Mouse (Mus musculus) stomach, embryonic 15.5 days (tissue): ENCODE measurements around the gene Cyp46a1. TPM values are rescaled to one million over a fixed set of nuclear protein-coding genes. Genes with fewer than 3 reads are reported as not detected.

ENCODE experiments used
- ATAC-seq: fragments of 200-750 bp; cut with Nextera tagmentation; 2 replicates; pipeline ENCODE4 v1.8.0; 2017; ENCODE audit warnings: low read depth, moderate number of reproducible peaks, moderate TSS enrichment; ENCODE audit not compliant: insufficient read depth, low FRiP score
- H3K27ac ChIP-seq: fragments of 300-500 bp; sonication (generic); 2 replicates; pipeline ENCODE4 v1.5.1; 2015; ENCODE audit warnings: mild to moderate bottlenecking, inconsistent platforms
- H3K27me3 ChIP-seq: fragments of 300-500 bp; sonication (generic); replicated peaks from 2 replicates; pipeline ENCODE4 v1.6.1; 2015; ENCODE audit warnings: inconsistent platforms
- H3K36me3 ChIP-seq: fragments of 300-500 bp; sonication (generic); 2 replicates; pipeline ENCODE4 v1.6.1; 2015; ENCODE audit warnings: inconsistent platforms
- H3K4me1 ChIP-seq: fragments of 300-500 bp; sonication (generic); 2 replicates; pipeline ENCODE4 v1.6.1; 2015; ENCODE audit warnings: inconsistent platforms
- H3K4me2 ChIP-seq: fragments of 300-500 bp; sonication (generic); 2 replicates; pipeline ENCODE4 v1.6.1; 2015; ENCODE audit warnings: mild to moderate bottlenecking, inconsistent platforms
- H3K4me3 ChIP-seq: fragments of 300-500 bp; sonication (generic); replicated peaks from 2 replicates; pipeline ENCODE4 v1.5.1; 2015; ENCODE audit warnings: inconsistent platforms
- H3K9ac ChIP-seq: fragments of 300-500 bp; sonication (generic); 2 replicates; pipeline ENCODE4 v1.6.1; 2015; ENCODE audit warnings: inconsistent platforms
- H3K9me3 ChIP-seq: fragments of 300-500 bp; sonication (generic); 2 replicates; pipeline ENCODE4 v1.6.1; 2016; ENCODE audit warnings: inconsistent platforms
- WGBS: fragments of 180-500 bp; shearing (Covaris S2); methylation state at CpG from one replicate; pipeline ENCODE4 v1.1.7; 2015; 5-methylcytosine and 5-hydroxymethylcytosine counted together
- polyA plus RNA-seq: library from polyadenylated mRNA; unstranded; fragments of >200 nt; fragmentation: Nextera tagmentation; extraction: Ambion mirVana; gene quantifications from 2 replicates; pipeline ENCODE4 v1.2.1, GENCODE M21; 2015

Cyp46a1 gene
- polyA plus RNA-seq, 1 experiment from 2014 or later, result 8.4 TPM

DNA sequence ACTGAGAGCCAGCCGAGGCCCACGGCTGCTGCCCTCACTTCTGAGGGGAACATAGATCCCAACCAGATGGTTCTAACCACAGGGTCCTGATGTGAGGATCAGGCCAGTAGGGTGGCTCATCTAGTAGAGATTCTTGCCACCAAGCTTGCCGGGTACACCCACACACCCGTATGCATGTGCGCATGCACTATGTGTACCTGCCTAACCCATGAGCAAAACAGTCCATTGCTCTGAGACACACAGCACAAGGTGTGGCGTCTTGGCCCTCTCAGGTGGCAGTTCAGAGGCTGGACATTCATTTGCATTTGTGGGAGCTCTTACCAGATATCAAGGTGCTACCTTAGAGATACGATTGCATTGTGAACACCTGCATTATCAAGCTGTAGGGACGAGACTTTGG lies 14.0 kb downstream of the Cyp46a1 start:
- no peaks in the 10 kb centered on the region for H3K9me3 ChIP-seq
- no peak overlapping the region for H3K9ac ChIP-seq
- no peaks in the 10 kb centered on the region for H3K36me3 ChIP-seq
- 72% methylated on average over 8 of the region's 8 CpGs for WGBS
- no peak overlapping the region for H3K27ac ChIP-seq
- ATAC-seq, result no peak
- peaks cover 10% of the 10 kb centered on the region; the same call in 1 of the 2 replicates for H3K4me1 ChIP-seq
- no peak overlapping the region for H3K4me3 ChIP-seq
- peaks cover 25% of the 10 kb centered on the region for H3K27me3 ChIP-seq
- no peak overlapping the region for H3K4me2 ChIP-seq

- Histone ChIP-seq H3K4me2 (no peak overlapping the region), H3K27me3 (peaks cover 33% of the 10 kb centered on the region), H3K9me3 (no peaks in the 10 kb centered on the region), H3K9ac (no peak overlapping the region), H3K4me1 (peaks cover 10% of the 10 kb centered on the region; the same call in 1 of the 2 replicates), H3K36me3 (no peaks in the 10 kb centered on the region), H3K4me3 (no peak overlapping the region), H3K27ac (no peak overlapping the region)
- ATAC-seq, result no peak
- WGBS, result 56% methylated on average over 5 of the region's 5 CpGs
Measured at GRCm38 (mm10) chr12:108349026-108349425, 14.8 kb downstream of the Cyp46a1 start.

DNA sequence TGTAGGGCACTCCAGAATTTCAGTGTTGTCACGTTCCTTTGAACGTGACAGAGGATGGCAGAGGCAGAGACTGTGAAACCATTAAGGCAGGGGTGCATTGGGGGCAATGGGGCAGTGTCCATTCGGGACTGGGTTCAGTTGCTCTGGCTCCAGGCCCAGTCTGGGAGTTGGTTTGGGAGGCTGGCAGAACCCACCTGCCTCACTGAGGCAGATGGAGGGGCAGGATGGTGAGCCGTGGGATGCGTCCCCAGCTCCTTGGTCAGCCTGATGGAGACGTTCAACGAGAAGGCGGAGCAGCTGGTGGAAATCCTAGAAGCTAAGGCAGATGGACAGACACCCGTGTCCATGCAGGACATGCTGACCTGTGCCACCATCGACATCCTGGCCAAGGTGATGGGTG lies 16.8 kb downstream of the Cyp46a1 start:
- Histone ChIP-seq H3K4me1 (peaks cover 10% of the 10 kb centered on the region; the same call in 1 of the 2 replicates), H3K9ac (no peak overlapping the region), H3K4me2 (no peak overlapping the region), H3K36me3 (no peaks in the 10 kb centered on the region), H3K27ac (no peak overlapping the region), H3K27me3 (peaks cover 36% of the 10 kb centered on the region), H3K9me3 (no peaks in the 10 kb centered on the region), H3K4me3 (no peak overlapping the region)
- 82% methylated on average over 10 of the region's 10 CpGs for WGBS
- ATAC-seq, result no peak

- Histone ChIP-seq H3K27ac (no peak overlapping the region), H3K4me3 (peak overlapping the region; percentile 15), H3K4me2 (peak overlapping the region; percentile 51), H3K9me3 (no peaks in the 10 kb centered on the region), H3K27me3 (peaks cover 36% of the 10 kb centered on the region), H3K4me1 (peaks cover 10% of the 10 kb centered on the region; the same call in 1 of the 2 replicates), H3K9ac (no peak overlapping the region), H3K36me3 (no peaks in the 10 kb centered on the region)
- ATAC-seq, result no peak
- WGBS, result 10% methylated on average over 35 of the region's 35 CpGs
Measured at GRCm38 (mm10) chr12:108352371-108353136, 18.4 kb downstream of the Cyp46a1 start.

- no peak overlapping the region for H3K9ac ChIP-seq
- H3K27me3 ChIP-seq, result peaks cover 36% of the 10 kb centered on the region
- H3K4me1 ChIP-seq, result peaks cover 10% of the 10 kb centered on the region; the same call in 1 of the 2 replicates
- 69% methylated on average over 2 of the region's 2 CpGs for WGBS
- ATAC-seq, result no peak
- H3K27ac ChIP-seq, result no peak overlapping the region
- H3K4me2 ChIP-seq, result no peak overlapping the region
- H3K9me3 ChIP-seq, result no peaks in the 10 kb centered on the region
- H3K36me3 ChIP-seq, result no peaks in the 10 kb centered on the region
- H3K4me3 ChIP-seq, result no peak overlapping the region
Measured at GRCm38 (mm10) chr12:108354284-108354683, 20.1 kb downstream of the Cyp46a1 start.

- H3K4me1 ChIP-seq, result peaks cover 10% of the 10 kb centered on the region; the same call in 1 of the 2 replicates
- H3K9ac ChIP-seq, result no peak overlapping the region
- no peak overlapping the region for H3K4me3 ChIP-seq
- H3K4me2 ChIP-seq, result no peak overlapping the region
- H3K9me3 ChIP-seq, result no peaks in the 10 kb centered on the region
- no peak overlapping the region for H3K27ac ChIP-seq
- 68% methylated on average over 1 of the region's 1 CpGs for WGBS
- ATAC-seq, result no peak
- no peaks in the 10 kb centered on the region for H3K36me3 ChIP-seq
- H3K27me3 ChIP-seq, result peaks cover 36% of the 10 kb centered on the region
Measured at GRCm38 (mm10) chr12:108355271-108355670, 21.1 kb downstream of the Cyp46a1 start.

- Histone ChIP-seq H3K4me3 (no peak overlapping the region), H3K4me2 (no peak overlapping the region), H3K27me3 (peaks cover 33% of the 10 kb centered on the region), H3K27ac (no peak overlapping the region), H3K4me1 (peaks cover 10% of the 10 kb centered on the region; the same call in 1 of the 2 replicates), H3K36me3 (no peaks in the 10 kb centered on the region), H3K9me3 (no peaks in the 10 kb centered on the region), H3K9ac (no peak overlapping the region)
- ATAC-seq, result no peak
Measured at GRCm38 (mm10) chr12:108355986-108356385, 21.8 kb downstream of the Cyp46a1 start.

DNA sequence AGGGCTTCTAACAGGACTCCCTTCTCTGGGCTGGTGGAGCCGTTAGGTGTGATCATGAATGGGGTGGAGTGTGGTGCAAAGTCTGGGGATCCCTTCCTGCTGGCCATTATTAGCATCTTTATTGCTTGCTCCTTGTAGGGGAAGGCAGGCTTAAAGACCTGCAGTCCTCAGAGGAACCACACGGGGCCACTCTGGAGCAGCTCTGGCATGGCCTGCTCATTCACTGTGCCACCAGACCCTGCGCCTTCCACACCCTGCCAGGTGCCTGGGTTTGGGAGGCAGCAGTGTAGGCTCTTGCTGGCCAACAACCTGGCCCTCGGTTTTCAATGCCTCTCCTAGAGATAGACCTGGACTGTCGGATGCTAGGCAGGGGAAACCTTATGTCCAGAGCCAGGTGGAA lies 29.6 kb downstream of the Cyp46a1 start:
- Histone ChIP-seq H3K4me3 (no peak overlapping the region), H3K9me3 (no peaks in the 10 kb centered on the region), H3K4me2 (no peak overlapping the region), H3K9ac (no peak overlapping the region), H3K27ac (0 out of 2 replicates have a peak overlapping the region, but pooled peaks have one; percentile 40), H3K36me3 (no peaks in the 10 kb centered on the region), H3K4me1 (peaks cover 25% of the 10 kb centered on the region), H3K27me3 (no peaks in the 10 kb centered on the region)
- ATAC-seq, result peak; percentile 70
- 7% methylated on average over 5 of the region's 5 CpGs for WGBS

DNA sequence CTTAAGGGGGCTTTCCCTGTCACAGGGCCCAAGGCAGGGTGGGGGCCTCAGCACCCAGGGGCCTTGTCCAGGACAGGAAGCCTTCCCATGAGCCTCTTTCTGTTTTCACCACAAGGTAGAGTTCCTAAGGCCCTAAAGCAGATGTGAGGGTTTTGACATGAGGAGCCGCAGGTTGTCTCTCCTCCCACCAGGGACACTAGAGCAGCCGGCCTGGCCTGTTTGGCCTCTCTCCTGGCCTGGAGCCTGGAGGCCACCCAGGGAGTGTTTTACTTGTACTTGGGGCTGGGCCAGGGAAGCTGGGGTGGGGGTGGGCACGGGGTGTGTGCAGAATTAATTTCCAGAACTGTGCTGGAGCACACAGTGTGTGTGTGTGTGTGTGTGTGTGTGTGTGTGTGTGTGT lies 31.2 kb downstream of the Cyp46a1 start:
- 13% methylated on average over 3 of the region's 3 CpGs for WGBS
- H3K9me3 ChIP-seq, result no peaks in the 10 kb centered on the region
- peak; percentile 48; the same call in 1 of the 2 replicates for ATAC-seq
- no peak overlapping the region for H3K4me3 ChIP-seq
- H3K36me3 ChIP-seq, result no peaks in the 10 kb centered on the region
- H3K9ac ChIP-seq, result no peak overlapping the region
- H3K27me3 ChIP-seq, result no peaks in the 10 kb centered on the region
- no peak overlapping the region for H3K4me2 ChIP-seq
- H3K27ac ChIP-seq, result peak overlapping the region; percentile 61
- peaks cover 33% of the 10 kb centered on the region for H3K4me1 ChIP-seq

DNA sequence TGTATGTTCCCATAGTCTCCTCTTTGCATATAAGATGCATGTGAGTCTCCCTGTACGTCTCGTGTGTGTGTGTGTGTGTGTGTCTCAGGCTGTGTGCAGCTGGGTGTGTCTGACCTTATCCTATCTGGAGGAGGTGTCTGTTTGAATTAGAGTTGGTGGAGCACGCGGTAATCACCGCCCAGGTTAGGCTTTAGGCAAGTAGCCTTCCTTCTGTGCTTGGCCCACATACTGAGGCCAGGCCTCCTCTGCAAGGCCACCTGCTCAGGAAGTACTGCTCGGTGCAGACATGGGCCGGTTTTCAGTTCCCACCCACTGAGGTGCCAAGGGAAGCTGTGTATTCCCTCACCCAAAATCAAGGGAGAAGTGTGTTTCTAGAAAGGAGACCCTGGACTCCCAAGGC lies 31.7 kb downstream of the Cyp46a1 start:
- no peak overlapping the region for H3K4me2 ChIP-seq
- peak overlapping the region; percentile 61 for H3K27ac ChIP-seq
- ATAC-seq, result no peak
- 44% methylated on average over 7 of the region's 7 CpGs for WGBS
- peaks cover 38% of the 10 kb centered on the region for H3K4me1 ChIP-seq
- no peaks in the 10 kb centered on the region for H3K36me3 ChIP-seq
- H3K9me3 ChIP-seq, result no peaks in the 10 kb centered on the region
- H3K9ac ChIP-seq, result no peak overlapping the region
- H3K27me3 ChIP-seq, result no peaks in the 10 kb centered on the region
- no peak overlapping the region for H3K4me3 ChIP-seq

DNA sequence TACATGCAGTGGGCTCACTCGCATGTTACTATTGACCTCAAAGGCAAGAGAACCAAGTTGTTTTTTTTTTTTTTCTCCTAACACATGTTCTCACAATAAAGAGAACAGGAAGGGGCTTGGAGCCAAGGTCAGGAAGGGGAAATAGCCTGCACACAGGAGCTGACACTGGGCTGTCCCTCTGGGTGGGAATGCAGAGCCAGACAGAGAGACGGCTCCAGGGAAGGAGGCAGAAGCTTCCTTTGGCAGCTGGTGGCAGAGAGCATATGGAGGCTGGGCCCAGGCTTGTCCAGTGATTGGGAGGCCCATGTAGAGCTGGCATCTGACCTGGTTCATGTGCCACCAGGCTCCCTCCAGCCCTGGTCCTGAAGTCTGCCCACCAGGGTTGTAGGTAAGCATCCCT lies 33.7 kb downstream of the Cyp46a1 start:
- H3K4me1 ChIP-seq, result peaks cover 47% of the 10 kb centered on the region
- H3K4me2 ChIP-seq, result no peak overlapping the region
- no peak overlapping the region for H3K27ac ChIP-seq
- no peaks in the 10 kb centered on the region for H3K27me3 ChIP-seq
- ATAC-seq, result no peak
- no peaks in the 10 kb centered on the region for H3K36me3 ChIP-seq
- no peak overlapping the region for H3K4me3 ChIP-seq
- H3K9ac ChIP-seq, result no peak overlapping the region
- no peaks in the 10 kb centered on the region for H3K9me3 ChIP-seq
- 71% methylated on average over 2 of the region's 2 CpGs for WGBS

DNA sequence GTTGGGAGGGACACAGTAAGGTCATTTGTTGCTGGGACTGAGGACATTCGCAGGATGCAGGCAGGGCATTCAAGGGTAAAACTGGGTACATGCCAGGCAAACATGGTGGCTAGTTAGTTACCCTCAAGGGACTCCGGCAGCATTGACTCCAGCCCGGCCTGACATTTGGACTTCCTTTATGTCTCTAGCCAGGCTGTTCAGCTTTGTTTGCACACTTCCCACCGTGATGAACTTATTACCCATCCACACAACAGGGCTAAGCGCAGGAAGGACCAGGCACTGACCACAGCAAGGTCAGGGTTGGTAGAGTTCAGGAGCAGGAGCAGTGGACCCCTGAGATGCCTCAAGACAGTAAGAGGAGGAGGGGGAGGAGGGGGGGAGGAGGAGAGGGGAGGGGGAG lies 34.7 kb downstream of the Cyp46a1 start:
- Histone ChIP-seq H3K27me3 (no peaks in the 10 kb centered on the region), H3K9me3 (no peaks in the 10 kb centered on the region), H3K4me3 (no peak overlapping the region), H3K27ac (no peak overlapping the region), H3K9ac (no peak overlapping the region), H3K4me2 (no peak overlapping the region), H3K36me3 (no peaks in the 10 kb centered on the region), H3K4me1 (peaks cover 41% of the 10 kb centered on the region)
- ATAC-seq, result no peak
- WGBS, result 59% methylated on average over 5 of the region's 5 CpGs
